Mouse (Mus musculus): ENCODE results near the gene Rarb. TPM values are rescaled to one million over a fixed set of nuclear protein-coding genes. Genes with fewer than 3 reads are reported as not detected.

Rarb gene
- polyA plus RNA-seq, 1 experiment from 2014 or later, result 9.8 TPM

GRCm38 (mm10) chr14:16551843-16552242 is 267.1 kb downstream of the Rarb start:
- no peak overlapping the region for H3K4me2 ChIP-seq
- H3K4me3 ChIP-seq, result no peak overlapping the region
- peaks cover 23% of the 10 kb centered on the region for H3K4me1 ChIP-seq
- H3K27ac ChIP-seq, result no peak overlapping the region
- no peak overlapping the region for H3K9ac ChIP-seq
- ATAC-seq (ENCODE audit: insufficient number of reproducible peaks, low FRiP score, low TSS enrichment, low read depth), result no peak
- H3K9me3 ChIP-seq, result no peaks in the 10 kb centered on the region
- 81% methylated on average over 1 of the region's 1 CpGs for WGBS
- H3K36me3 ChIP-seq, result no peaks in the 10 kb centered on the region
- H3K27me3 ChIP-seq, result no peaks in the 10 kb centered on the region

DNA sequence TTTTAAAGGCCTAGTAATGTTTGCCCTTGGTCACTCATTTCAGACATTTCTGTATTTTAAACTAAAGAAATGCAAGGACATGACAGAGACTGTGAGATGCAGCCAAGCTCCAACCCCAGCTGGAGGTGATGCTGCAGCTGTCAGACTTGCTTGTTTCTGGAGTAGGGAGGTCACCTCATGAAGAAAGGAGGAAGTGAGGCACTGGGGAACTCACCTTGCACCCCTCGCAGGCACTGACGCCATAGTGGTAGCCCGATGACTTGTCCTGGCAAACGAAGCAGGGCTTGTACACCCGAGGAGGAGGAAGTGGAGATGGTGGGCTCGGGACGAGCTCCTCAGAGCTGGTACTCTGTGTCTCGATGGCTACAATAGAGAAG is 270.8 kb downstream of the Rarb start:
- 86% methylated on average over 8 of the region's 8 CpGs for WGBS
- Histone ChIP-seq H3K4me2 (no peak overlapping the region), H3K27me3 (no peaks in the 10 kb centered on the region), H3K9me3 (no peaks in the 10 kb centered on the region), H3K9ac (no peak overlapping the region), H3K4me3 (no peak overlapping the region), H3K27ac (no peak overlapping the region), H3K36me3 (no peaks in the 10 kb centered on the region), H3K4me1 (peaks cover 4% of the 10 kb centered on the region; the same call in 1 of the 2 replicates)
- no peak for ATAC-seq (ENCODE audit: insufficient number of reproducible peaks, low FRiP score, low TSS enrichment, low read depth)

- Histone ChIP-seq H3K4me2 (no peak overlapping the region), H3K27ac (no peak overlapping the region), H3K9me3 (no peaks in the 10 kb centered on the region), H3K4me3 (no peak overlapping the region), H3K36me3 (no peaks in the 10 kb centered on the region), H3K9ac (no peak overlapping the region), H3K4me1 (no peaks in the 10 kb centered on the region), H3K27me3 (no peaks in the 10 kb centered on the region)
- WGBS, result 68% methylated on average over 6 of the region's 6 CpGs
- ATAC-seq (ENCODE audit: insufficient number of reproducible peaks, low FRiP score, low TSS enrichment, low read depth), result no peak
Observed at GRCm38 (mm10) chr14:16547492-16548199, 271.3 kb downstream of the Rarb start.

DNA sequence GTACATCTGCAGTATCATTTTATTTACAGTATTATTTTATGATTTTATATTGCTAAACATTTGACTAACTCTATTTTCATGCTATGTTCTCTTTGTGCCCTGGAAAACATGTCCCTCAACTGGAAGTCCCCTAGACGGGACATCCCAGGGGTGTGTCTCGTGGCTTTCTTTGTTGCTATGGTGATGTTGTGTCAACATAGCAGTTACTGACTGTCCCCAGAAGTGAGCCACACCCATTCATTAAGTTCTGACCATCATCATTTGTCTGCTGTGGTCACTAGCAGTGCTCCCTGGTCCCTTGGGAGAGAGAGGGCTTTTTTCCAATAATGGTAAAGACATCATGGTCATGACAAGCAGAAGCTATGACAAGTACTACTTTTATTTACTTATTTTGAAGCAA is 274.0 kb downstream of the Rarb start:
- Histone ChIP-seq H3K4me2 (no peak overlapping the region), H3K9me3 (no peaks in the 10 kb centered on the region), H3K4me1 (no peaks in the 10 kb centered on the region), H3K36me3 (no peaks in the 10 kb centered on the region), H3K4me3 (no peak overlapping the region), H3K27me3 (no peaks in the 10 kb centered on the region), H3K27ac (no peak overlapping the region), H3K9ac (no peak overlapping the region)
- 77% methylated on average over 2 of the region's 2 CpGs for WGBS
- ATAC-seq (ENCODE audit: insufficient number of reproducible peaks, low FRiP score, low TSS enrichment, low read depth), result no peak

GRCm38 (mm10) chr14:16541641-16542040 is 277.3 kb downstream of the Rarb start:
- no peak overlapping the region for H3K27ac ChIP-seq
- H3K9ac ChIP-seq, result no peak overlapping the region
- no peak for ATAC-seq (ENCODE audit: insufficient number of reproducible peaks, low FRiP score, low TSS enrichment, low read depth)
- H3K9me3 ChIP-seq, result no peaks in the 10 kb centered on the region
- WGBS, result 63% methylated on average over 1 of the region's 1 CpGs
- H3K4me2 ChIP-seq, result no peak overlapping the region
- H3K36me3 ChIP-seq, result no peaks in the 10 kb centered on the region
- 0 out of 2 replicates have a peak, but pooled peaks cover 3% of the 10 kb centered on the region for H3K4me1 ChIP-seq
- no peaks in the 10 kb centered on the region for H3K27me3 ChIP-seq
- no peak overlapping the region for H3K4me3 ChIP-seq

DNA sequence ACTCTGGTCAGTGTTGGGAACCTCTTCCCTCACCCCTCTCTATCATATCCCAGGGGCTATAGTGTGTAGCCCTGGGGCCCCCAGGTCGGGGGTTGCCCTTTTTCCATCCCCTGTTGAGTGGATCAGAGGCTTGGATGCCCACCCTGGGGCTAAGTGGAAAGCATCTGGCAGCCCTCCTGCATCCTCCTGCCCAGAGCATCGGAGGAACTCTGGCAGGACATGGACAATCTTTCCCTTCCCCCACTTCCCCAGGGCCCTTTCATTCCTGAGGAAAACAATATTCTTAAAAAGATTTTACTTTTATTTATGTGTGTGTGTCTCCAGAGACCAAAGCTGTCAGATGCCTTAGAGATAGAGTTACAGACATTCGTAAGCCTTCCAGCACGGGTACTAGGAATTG is 281.5 kb downstream of the Rarb start:
- ATAC-seq (ENCODE audit: insufficient number of reproducible peaks, low FRiP score, low TSS enrichment, low read depth), result no peak
- H3K9ac ChIP-seq, result no peak overlapping the region
- no peaks in the 10 kb centered on the region for H3K36me3 ChIP-seq
- H3K9me3 ChIP-seq, result no peaks in the 10 kb centered on the region
- no peak overlapping the region for H3K4me2 ChIP-seq
- no peak overlapping the region for H3K27ac ChIP-seq
- H3K4me1 ChIP-seq, result 0 out of 2 replicates have a peak, but pooled peaks cover 3% of the 10 kb centered on the region
- no peaks in the 10 kb centered on the region for H3K27me3 ChIP-seq
- WGBS, result 30% methylated on average over 4 of the region's 4 CpGs
- H3K4me3 ChIP-seq, result no peak overlapping the region

GRCm38 (mm10) chr14:16528631-16529030 is 290.3 kb downstream of the Rarb start:
- H3K9me3 ChIP-seq, result no peaks in the 10 kb centered on the region
- no peak overlapping the region for H3K4me3 ChIP-seq
- H3K4me2 ChIP-seq, result no peak overlapping the region
- no peak for ATAC-seq (ENCODE audit: insufficient number of reproducible peaks, low FRiP score, low TSS enrichment, low read depth)
- H3K27ac ChIP-seq, result no peak overlapping the region
- no peak overlapping the region for H3K9ac ChIP-seq
- 62% methylated on average over 2 of the region's 2 CpGs for WGBS
- H3K27me3 ChIP-seq, result no peaks in the 10 kb centered on the region
- H3K36me3 ChIP-seq, result no peaks in the 10 kb centered on the region
- no peaks in the 10 kb centered on the region for H3K4me1 ChIP-seq

GRCm38 (mm10) chr14:16526120-16526519 is 292.8 kb downstream of the Rarb start:
- ATAC-seq (ENCODE audit: insufficient number of reproducible peaks, low FRiP score, low TSS enrichment, low read depth), result no peak
- Histone ChIP-seq H3K4me1 (no peaks in the 10 kb centered on the region), H3K27ac (no peak overlapping the region), H3K4me3 (no peak overlapping the region), H3K9me3 (no peaks in the 10 kb centered on the region), H3K27me3 (no peaks in the 10 kb centered on the region), H3K36me3 (no peaks in the 10 kb centered on the region), H3K4me2 (no peak overlapping the region), H3K9ac (no peak overlapping the region)
- 85% methylated on average over 3 of the region's 3 CpGs for WGBS

DNA sequence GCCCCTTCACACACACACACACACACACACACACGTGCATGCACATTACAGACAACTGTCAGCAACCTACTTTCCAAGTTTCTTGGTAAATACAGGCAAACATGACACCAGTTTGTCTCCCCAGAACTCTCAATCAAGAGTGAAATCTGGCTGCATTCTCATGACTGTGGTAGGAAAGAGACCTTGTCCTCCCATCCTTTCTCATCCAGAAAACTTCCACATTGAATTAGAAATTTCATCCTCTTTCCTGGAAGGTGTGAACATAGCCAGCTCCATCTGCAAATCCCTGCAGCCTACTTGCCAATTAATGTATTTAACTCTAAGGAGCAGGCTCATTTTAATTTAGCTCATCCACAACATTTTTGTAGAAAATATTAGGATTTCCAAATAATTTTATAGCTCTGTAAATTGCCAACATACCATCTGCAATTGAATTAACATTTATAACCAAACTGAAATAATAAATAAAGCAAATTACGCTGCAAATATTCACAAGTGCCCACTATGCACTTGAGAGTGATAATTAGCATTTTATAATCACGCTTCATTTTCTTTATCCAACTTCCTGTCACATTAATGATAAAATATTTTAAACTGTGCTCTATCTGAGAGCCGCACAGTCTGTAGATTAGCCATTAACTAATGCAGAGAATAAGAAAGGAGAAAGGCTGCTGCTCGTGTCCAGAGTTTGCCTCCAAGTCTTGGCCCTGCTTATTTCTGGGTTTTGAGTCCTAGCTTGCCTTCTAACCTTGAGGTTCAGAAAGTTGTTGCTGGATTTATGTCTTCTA is 293.6 kb downstream of the Rarb start:
- no peak for ATAC-seq (ENCODE audit: insufficient number of reproducible peaks, low FRiP score, low TSS enrichment, low read depth)
- Histone ChIP-seq H3K27me3 (no peaks in the 10 kb centered on the region), H3K4me1 (no peaks in the 10 kb centered on the region), H3K4me3 (no peak overlapping the region), H3K36me3 (no peaks in the 10 kb centered on the region), H3K9ac (no peak overlapping the region), H3K4me2 (no peak overlapping the region), H3K27ac (no peak overlapping the region), H3K9me3 (no peaks in the 10 kb centered on the region)
- 75% methylated on average over 5 of the region's 5 CpGs for WGBS

- H3K9me3 ChIP-seq, result no peaks in the 10 kb centered on the region
- no peak overlapping the region for H3K9ac ChIP-seq
- H3K4me2 ChIP-seq, result no peak overlapping the region
- no peak for ATAC-seq (ENCODE audit: insufficient number of reproducible peaks, low FRiP score, low TSS enrichment, low read depth)
- no peaks in the 10 kb centered on the region for H3K27me3 ChIP-seq
- H3K4me3 ChIP-seq, result no peak overlapping the region
- WGBS, result 37% methylated on average over 3 of the region's 3 CpGs
- peaks cover 2% of the 10 kb centered on the region; the same call in 1 of the 2 replicates for H3K4me1 ChIP-seq
- no peaks in the 10 kb centered on the region for H3K36me3 ChIP-seq
- H3K27ac ChIP-seq, result no peak overlapping the region
Observed at GRCm38 (mm10) chr14:16522852-16523251, 296.1 kb downstream of the Rarb start.

GRCm38 (mm10) chr14:16519588-16520167 is 299.3 kb downstream of the Rarb start:
- no peak for ATAC-seq (ENCODE audit: insufficient number of reproducible peaks, low FRiP score, low TSS enrichment, low read depth)
- H3K9me3 ChIP-seq, result no peaks in the 10 kb centered on the region
- peaks cover 2% of the 10 kb centered on the region; the same call in 1 of the 2 replicates for H3K4me1 ChIP-seq
- no peak overlapping the region for H3K27ac ChIP-seq
- H3K4me3 ChIP-seq, result no peak overlapping the region
- no peak overlapping the region for H3K9ac ChIP-seq
- 60% methylated on average over 8 of the region's 8 CpGs for WGBS
- no peak overlapping the region for H3K4me2 ChIP-seq
- no peaks in the 10 kb centered on the region for H3K36me3 ChIP-seq
- no peaks in the 10 kb centered on the region for H3K27me3 ChIP-seq

DNA sequence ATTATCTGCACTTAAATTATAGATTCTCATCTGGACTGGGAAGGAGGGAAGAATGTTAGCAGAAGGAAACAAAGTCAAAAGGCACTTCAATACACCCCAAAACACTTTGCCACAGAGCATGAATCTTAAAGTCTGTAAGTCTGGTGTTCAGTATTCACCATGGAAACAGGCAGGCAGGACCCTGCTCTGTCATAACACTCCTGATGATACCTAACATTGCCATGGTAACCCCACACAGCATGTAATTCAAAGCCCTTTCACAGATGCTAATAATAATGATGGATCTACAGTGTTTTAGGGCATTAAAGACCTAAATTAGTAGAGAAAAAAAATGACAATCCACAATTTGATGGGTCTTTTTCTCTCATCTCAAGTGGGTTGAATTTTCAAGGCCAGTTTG is 301.0 kb downstream of the Rarb start:
- H3K4me2 ChIP-seq, result no peak overlapping the region
- H3K27ac ChIP-seq, result no peak overlapping the region
- peaks cover 2% of the 10 kb centered on the region; the same call in 1 of the 2 replicates for H3K4me1 ChIP-seq
- ATAC-seq (ENCODE audit: insufficient number of reproducible peaks, low FRiP score, low TSS enrichment, low read depth), result no peak
- H3K9me3 ChIP-seq, result no peaks in the 10 kb centered on the region
- H3K36me3 ChIP-seq, result no peaks in the 10 kb centered on the region
- no peak overlapping the region for H3K4me3 ChIP-seq
- no peaks in the 10 kb centered on the region for H3K27me3 ChIP-seq
- H3K9ac ChIP-seq, result no peak overlapping the region

Measured in limb, embryonic 15.5 days (tissue).